Mouse (Mus musculus) kidney, adult 8-10 months (tissue): ENCODE results near the gene Zfp619.
"Not testable (repeated sequence)": the region's sequence is repeated elsewhere in the genome, so short reads cannot be mapped to it uniquely, and the experiment has no call there.

Source experiments
- DNase-seq, 2 experiments: peaks; one replicate each; pipeline ENCODE4 v3.0.0; 2022

Gene Zfp619

GRCm38 (mm10) chr7:39517616-39518177 is at the start of gene Zfp619:
TSS of gene Zfp619 (plus strand) at chr7:39517766.
- peak; percentile 93 to 95 for DNase-seq

GRCm38 (mm10) chr7:39479013-39479412 is 38.6 kb upstream of the Zfp619 start:
- no peak for DNase-seq

GRCm38 (mm10) chr7:39484384-39484783 is 33.2 kb upstream of the Zfp619 start:
- DNase-seq: peak in 1 of 2 experiments; percentile 11

- peak in 1 of 2 experiments; percentile 3 for DNase-seq
These were observed 30.3 kb upstream of the Zfp619 start for GRCm38 (mm10) chr7:39487159-39487853.

GRCm38 (mm10) chr7:39487854-39488205 is 29.7 kb upstream of the Zfp619 start:
- DNase-seq: no peak

GRCm38 (mm10) chr7:39494646-39495045 is 22.9 kb upstream of the Zfp619 start:
- no peak for DNase-seq

- DNase-seq: no peak
These were observed 13.5 kb upstream of the Zfp619 start for GRCm38 (mm10) chr7:39504100-39504499.

- DNase-seq: peak in 1 of 2 experiments; percentile 12
These were observed 796 bp downstream of the Zfp619 start for GRCm38 (mm10) chr7:39518362-39518761.

- no peak for DNase-seq
These were observed 6.3 kb downstream of the Zfp619 start for GRCm38 (mm10) chr7:39523703-39524424.

- DNase-seq: peak in 1 of 2 experiments; percentile 38
These were observed 25.6 kb downstream of the Zfp619 start for GRCm38 (mm10) chr7:39543151-39543550.

- DNase-seq: peak; percentile 84 to 88
These were observed 26.9 kb downstream of the Zfp619 start for GRCm38 (mm10) chr7:39544242-39545111.

- no peak for DNase-seq
These were observed 27.6 kb downstream of the Zfp619 start for GRCm38 (mm10) chr7:39545134-39545533.

GRCm38 (mm10) chr7:39549336-39549735 is 31.8 kb downstream of the Zfp619 start:
- peak; percentile 63 to 65 for DNase-seq

- DNase-seq: peak; percentile 95 to 96
These were observed 34.7 kb downstream of the Zfp619 start for GRCm38 (mm10) chr7:39551976-39552891.

- DNase-seq: no peak
These were observed 35.4 kb downstream of the Zfp619 start for GRCm38 (mm10) chr7:39552993-39553392.

- peak in 1 of 2 experiments; percentile 9 for DNase-seq
These were observed 36.3 kb downstream of the Zfp619 start for GRCm38 (mm10) chr7:39553871-39554270.

GRCm38 (mm10) chr7:39580066-39580465 is 62.5 kb downstream of the Zfp619 start:
- DNase-seq: no peak

GRCm38 (mm10) chr7:39580601-39581000 is 63.0 kb downstream of the Zfp619 start:
- DNase-seq: no peak

GRCm38 (mm10) chr7:39586834-39587233 is 69.3 kb downstream of the Zfp619 start:
- DNase-seq: not testable (repeated sequence)

- no peak for DNase-seq
These were observed 70.5 kb downstream of the Zfp619 start for GRCm38 (mm10) chr7:39588037-39588436.

- not testable (repeated sequence) for DNase-seq
These were observed 71.0 kb downstream of the Zfp619 start for GRCm38 (mm10) chr7:39588471-39589041.
